14 mouse cellular contexts compared by ENCODE assay signal in genomic region chr11:115001474-115002040, GRCm38 (mm10). TPM values are rescaled to one million over a fixed set of nuclear protein-coding genes. Genes with fewer than 3 reads are reported as not detected.
DNase-seq lines count a peak whose midpoint lies in the region; ATAC-seq and TF ChIP-seq lines count a peak whose summit lies in the region.
"Had no signal": no experiment of that assay in that cellular context is flagged by ENCODE, and none has a peak within 500 bp of the region (broad histone marks: within the 10 kb centered on the region; RNA-seq: fewer than 3 reads in every experiment).

Cd300c2 (minus strand) TSS chr11:115001880.

- H3K4me1 ChIP-seq in lung, adult 2 months (ENCODE audit: control insufficient read depth, insufficient read depth, low read length): no peaks in the 10 kb centered on the region
- H3K4me1 ChIP-seq in midbrain, embryonic 14.5 days (ENCODE audit: control insufficient read depth, insufficient read depth, low read length): no peaks in the 10 kb centered on the region
- H3K4me1 ChIP-seq: embryonic facial prominence, embryonic 13.5 days; heart, embryonic 10.5 days; kidney, embryonic 15.5 days had no signal

- DNase-seq in cerebellum, adult 18-20 months: peak; percentile 23 to 32
- no peak for DNase-seq in cerebellum, adult 9-10 months
- DNase-seq in lung, adult 2 months: no peak
- no peak for DNase-seq in lung, postnatal 10 days
- no peak for DNase-seq in B cell, adult 2 months
- DNase-seq in midbrain, embryonic 14.5 days: no peak
- DNase-seq: adrenal gland, adult 8-10 months; heart, postnatal 4 days; thymus, postnatal 36 days had no signal

- H3K36me3 ChIP-seq in midbrain, embryonic 14.5 days (ENCODE audit: control insufficient read depth, insufficient read depth, low read length): no peaks in the 10 kb centered on the region
- H3K36me3 ChIP-seq: embryonic facial prominence, embryonic 13.5 days; heart, embryonic 10.5 days; kidney, embryonic 15.5 days had no signal

- no peak within 1 kb of the TSS for H3K4me2 ChIP-seq in midbrain, embryonic 14.5 days (ENCODE audit: low read length)
- H3K4me2 ChIP-seq: embryonic facial prominence, embryonic 13.5 days; kidney, embryonic 15.5 days had no signal

- ATAC-seq in common myeloid progenitor, adult 5-6 weeks (replicated peaks; ENCODE audit: low read depth, poor library complexity, severe bottlenecking): peak; percentile 55
- peak; percentile 48 for ATAC-seq in monocyte, adult 5-6 weeks (replicated peaks; ENCODE audit: insufficient number of reproducible peaks, low FRiP score, low TSS enrichment, poor library complexity, severe bottlenecking)
- no peak for ATAC-seq in midbrain, embryonic 14.5 days (ENCODE audit: low FRiP score, low TSS enrichment)

- H3K27ac ChIP-seq in midbrain, embryonic 14.5 days (replicated peaks; ENCODE audit: low read depth, low read length): no peak within 1 kb of the TSS
- H3K27ac ChIP-seq: embryonic facial prominence, embryonic 13.5 days; heart, embryonic 10.5 days; kidney, embryonic 15.5 days had no signal

- no peaks in the 10 kb centered on the region for H3K27me3 ChIP-seq in midbrain, embryonic 14.5 days (ENCODE audit: control insufficient read depth, insufficient read depth, low read length)
- H3K27me3 ChIP-seq: embryonic facial prominence, embryonic 13.5 days; kidney, embryonic 15.5 days had no signal

- no peak within 1 kb of the TSS for H3K4me3 ChIP-seq in lung, adult 2 months (replicated peaks; ENCODE audit: extremely low read depth, low read depth, low read length)
- no peak within 1 kb of the TSS for H3K4me3 ChIP-seq in midbrain, embryonic 14.5 days (replicated peaks; ENCODE audit: low read depth, low read length)
- H3K4me3 ChIP-seq: embryonic facial prominence, embryonic 13.5 days; heart, embryonic 10.5 days; kidney, embryonic 15.5 days had no signal

- no peak within 1 kb of the TSS for H3K9ac ChIP-seq in midbrain, embryonic 14.5 days (replicated peaks; ENCODE audit: low read length)
- H3K9ac ChIP-seq: embryonic facial prominence, embryonic 13.5 days; kidney, embryonic 15.5 days had no signal

- no peaks in the 10 kb centered on the region for H3K9me3 ChIP-seq in midbrain, embryonic 14.5 days (ENCODE audit: control insufficient read depth, low read length)
- H3K9me3 ChIP-seq: embryonic facial prominence, embryonic 13.5 days; heart, embryonic 10.5 days; kidney, embryonic 15.5 days had no signal

- no peak for TF ChIP-seq CTCF in lung, adult 2 months (IDR thresholded peaks at IDR 0.05; ENCODE audit: insufficient read depth, low read length)

- TF ChIP-seq POLR2A in lung, adult 2 months (IDR thresholded peaks at IDR 0.05; ENCODE audit: borderline replicate concordance, extremely low read depth, low read depth, low read length): no peak

- WGBS in lung, adult 2 months: 57% methylated on average over 7 of the region's 7 CpGs
- WGBS in midbrain, embryonic 14.5 days: 90% methylated on average over 7 of the region's 7 CpGs

RNA-seq across cellular contexts. Expression of gene Cd300c2, which starts in this region (rescaled TPM):
- polyA plus RNA-seq in lung, adult 2 months (2012; rRNA removed): 15.5 and 24.6 TPM in 2 replicates
- 1.8 TPM in 1 of 2 replicates, not detected in the other for total RNA-seq in common myeloid progenitor, adult 5-6 weeks (2017)
- total RNA-seq in monocyte, adult 5-6 weeks (2017): 183 to 300 TPM (median 291 TPM) in 3 replicates
- 0.84 and 1.2 TPM in 2 replicates for polyA plus RNA-seq in midbrain, embryonic 14.5 days (2014; fragmentation: Nextera tagmentation; extraction: Ambion mirVana)

Comparison
In these comparisons a context has a peak if more than half of its experiments do, and no peak if none do; other contexts are left out.
1. RNA of gene Cd300c2 (total RNA-seq): 183 to 300 TPM in monocyte, adult 5-6 weeks; 1.8 TPM in common myeloid progenitor, adult 5-6 weeks; every median in the first group is over 10 times any median in the second.
2. DNase-seq: peak in cerebellum, adult 18-20 months (2 of 2); none in cerebellum, adult 9-10 months (single experiment), lung, adult 2 months (single experiment), lung, postnatal 10 days (single experiment), B cell, adult 2 months (0 of 2) and midbrain, embryonic 14.5 days (single experiment).